Mouse (Mus musculus): Measurements from ENCODE around the gene Rab17.

DNA sequence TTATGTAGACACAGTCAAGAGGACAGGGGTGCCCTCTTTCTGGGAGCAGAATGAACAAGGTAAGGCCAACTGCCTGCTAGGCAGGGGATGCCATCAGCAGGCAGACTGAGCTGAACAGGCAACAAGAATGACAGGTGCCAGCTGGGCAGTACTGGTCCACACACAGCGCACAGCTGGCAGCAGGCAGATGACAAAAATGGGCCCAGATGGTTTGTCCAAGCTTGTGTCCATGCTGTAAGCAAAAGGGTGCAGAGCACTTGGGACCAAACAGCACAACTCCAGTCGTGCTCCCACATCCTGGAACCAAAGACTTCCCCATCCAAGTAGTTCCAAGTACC, 4.1 kb upstream of the Rab17 start:
- no peak for TF ChIP-seq CTCF (IDR thresholded peaks at IDR 0.05; ENCODE audit: insufficient read depth, low read depth, low read length)
- TF ChIP-seq POLR2A (IDR thresholded peaks at IDR 0.05; ENCODE audit: insufficient read depth, low read depth, low read length) = no peak
